Mouse (Mus musculus): Measurements from ENCODE around the gene 1700018G05Rik.
"Not testable (repeated sequence)": the region's sequence is repeated elsewhere in the genome, so short reads cannot be mapped to it uniquely, and the experiment has no call there.

Gene 1700018G05Rik

DNA sequence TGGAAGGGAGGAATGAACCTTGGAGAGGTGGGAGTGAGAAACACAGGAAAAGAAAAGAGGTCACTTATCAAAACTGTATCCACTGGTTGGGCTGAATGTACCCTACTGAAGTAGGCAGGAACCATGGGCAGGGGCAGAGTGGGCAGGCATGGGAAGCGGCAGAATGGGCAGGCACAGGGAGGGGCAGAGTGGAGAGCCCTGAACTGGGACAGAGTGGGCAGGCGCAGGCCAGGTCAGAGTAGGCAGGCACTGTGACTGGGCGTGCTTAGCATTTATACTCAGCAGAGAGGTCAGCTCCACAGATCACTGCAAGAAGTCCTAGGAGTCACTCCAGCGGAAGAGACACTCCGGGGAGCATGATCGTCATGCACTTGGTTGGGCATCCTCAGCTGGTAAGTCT lies at the start of gene 1700018G05Rik:
Gene 1700018G05Rik, plus strand, starts transcription at position 301 of the 400 bp plus-strand sequence.
- not testable (repeated sequence) for DNase-seq (ENCODE audit: low spot score in 2 of 2)

DNA sequence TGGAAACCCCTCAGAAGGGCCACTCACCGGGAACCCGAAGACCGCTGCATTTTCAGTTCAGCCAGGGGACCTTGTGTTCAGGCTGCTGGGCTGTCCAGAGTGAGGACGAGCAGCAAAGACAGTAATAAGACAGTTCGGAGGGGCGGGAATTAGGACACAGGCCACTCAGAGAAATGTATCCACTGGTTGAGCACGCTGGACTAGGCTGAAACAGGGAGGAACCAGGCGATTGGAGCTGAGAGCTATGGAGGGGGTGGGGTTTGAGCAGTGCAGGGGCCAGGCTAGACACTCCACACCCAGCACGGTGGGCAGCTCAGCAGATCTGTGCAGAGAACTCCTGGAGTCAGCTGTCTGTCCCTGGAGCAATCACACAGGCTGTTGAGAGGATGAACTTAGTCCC lies 19.6 kb upstream of the 1700018G05Rik start, which contains the start of the genes Dmrtc1a and 1700011M02Rik:
Gene Dmrtc1a, minus strand, starts transcription at position 101 of the 400 bp plus-strand sequence.
Gene 1700011M02Rik, plus strand, starts transcription at position 319 of the 400 bp plus-strand sequence.
- not testable (repeated sequence) for DNase-seq (ENCODE audit: low spot score in 2 of 2)

DNA sequence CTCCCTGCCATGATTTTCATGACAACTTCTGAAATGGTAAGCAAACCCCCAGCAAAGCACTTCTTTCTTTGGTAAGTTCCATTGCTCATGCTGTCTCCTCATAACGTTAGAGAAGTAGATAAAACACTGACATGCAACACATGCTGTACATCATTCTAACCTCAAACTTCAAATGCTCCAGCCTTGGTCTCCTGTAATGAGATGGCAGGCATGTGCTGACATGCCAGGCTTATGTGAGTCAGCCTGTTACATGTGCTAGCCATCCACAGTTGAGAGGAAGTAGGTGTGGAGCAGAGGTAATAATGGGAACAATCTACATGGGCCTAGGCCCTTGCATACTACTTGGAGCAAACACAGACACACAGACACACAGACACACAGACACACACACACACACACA lies 13.3 kb upstream of the 1700018G05Rik start:
- DNase-seq (ENCODE audit: low spot score in 2 of 2) = not testable (repeated sequence)

DNA sequence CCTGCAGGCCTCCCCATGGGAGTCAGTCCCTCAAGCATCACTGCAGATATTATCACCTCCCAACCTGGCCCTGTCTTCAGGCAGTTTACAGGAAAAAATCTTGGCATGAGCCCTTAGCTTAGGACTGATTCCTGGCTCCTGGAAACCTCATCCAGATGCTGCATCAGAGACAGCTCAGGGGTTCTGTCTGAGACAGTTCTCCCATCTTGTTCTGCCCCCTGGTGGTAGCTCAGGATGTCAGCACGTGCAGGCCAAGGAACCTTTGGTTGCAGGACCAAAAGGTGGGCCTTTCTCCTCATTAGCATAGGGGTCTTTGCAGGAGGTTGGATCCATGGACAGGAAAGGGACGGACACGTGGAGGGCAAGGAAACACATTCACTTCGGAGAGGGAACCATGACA lies 1.5 kb upstream of the 1700018G05Rik start:
- DNase-seq (ENCODE audit: low spot score in 2 of 2) = not testable (repeated sequence)

DNA sequence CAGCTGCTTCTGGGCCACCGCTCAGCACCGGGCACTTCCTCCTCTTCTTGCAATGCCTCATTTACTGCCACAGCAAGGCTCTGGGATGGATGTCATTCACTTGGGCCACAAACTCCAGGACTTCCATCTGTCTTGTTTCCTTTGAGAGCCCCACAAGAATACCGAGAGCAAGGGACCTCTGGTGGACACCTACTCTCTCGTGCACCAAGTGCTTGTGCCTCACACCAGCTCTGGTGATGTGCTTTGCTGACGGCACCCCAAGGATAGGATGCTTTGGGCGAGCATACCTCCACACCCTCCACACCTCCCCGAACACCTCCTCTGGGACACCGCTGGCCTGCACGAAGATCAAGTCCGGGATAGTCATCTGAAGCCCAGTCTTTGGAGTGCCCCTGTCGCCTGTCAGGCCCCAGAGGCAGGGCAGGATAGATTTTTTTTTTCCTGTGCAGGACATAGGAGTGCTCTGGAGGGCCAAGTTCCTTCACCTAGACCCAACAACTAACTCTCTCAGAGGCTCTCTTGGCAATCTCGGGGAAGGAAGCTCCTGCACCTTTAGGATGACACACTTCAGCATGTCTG lies 4.9 kb downstream of the 1700018G05Rik start:
- no peak for DNase-seq (ENCODE audit: low spot score in 2 of 2)

DNA sequence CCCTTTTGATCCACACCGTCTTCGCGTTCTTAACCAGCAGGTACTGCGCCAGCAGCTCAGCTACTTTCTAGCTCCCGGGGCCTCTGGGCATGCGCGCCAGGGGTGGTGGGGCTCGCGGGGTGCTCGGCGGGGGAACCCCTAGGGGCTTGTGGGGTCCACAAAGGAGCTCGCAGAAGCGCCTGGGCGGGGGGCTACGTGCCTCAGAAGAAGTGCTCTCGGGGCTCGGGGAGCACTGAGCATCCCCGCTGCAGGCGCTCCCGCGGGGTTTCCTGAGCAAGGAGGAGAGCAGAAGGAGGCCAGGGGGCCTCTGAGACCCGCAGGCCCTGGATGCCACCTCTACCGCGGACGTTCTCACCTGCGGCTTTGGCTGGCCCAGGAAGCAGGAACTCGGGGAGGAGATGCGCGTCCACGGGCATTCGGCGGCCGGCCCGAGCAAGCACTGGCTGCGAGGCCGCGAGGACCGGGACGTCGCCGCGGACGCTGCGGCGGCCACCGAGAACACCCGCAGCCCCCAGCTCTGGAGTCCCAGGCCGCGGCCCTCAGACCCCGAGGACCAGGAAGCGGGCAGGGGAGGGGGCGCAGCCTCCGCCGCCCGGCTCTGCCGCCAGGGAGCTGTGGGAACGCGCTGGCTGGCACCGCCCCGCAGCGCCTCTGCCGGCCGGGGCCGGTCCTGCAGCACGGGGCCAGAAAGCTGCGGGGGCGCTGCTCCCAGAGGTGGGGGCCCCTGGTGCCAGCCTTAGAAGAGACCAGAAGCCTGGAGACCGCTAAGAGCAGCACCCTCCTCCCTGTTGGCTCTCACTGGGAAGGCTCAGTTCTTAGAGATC lies 5.6 kb downstream of the 1700018G05Rik start:
- no peak for DNase-seq (ENCODE audit: low spot score in 2 of 2)

DNA sequence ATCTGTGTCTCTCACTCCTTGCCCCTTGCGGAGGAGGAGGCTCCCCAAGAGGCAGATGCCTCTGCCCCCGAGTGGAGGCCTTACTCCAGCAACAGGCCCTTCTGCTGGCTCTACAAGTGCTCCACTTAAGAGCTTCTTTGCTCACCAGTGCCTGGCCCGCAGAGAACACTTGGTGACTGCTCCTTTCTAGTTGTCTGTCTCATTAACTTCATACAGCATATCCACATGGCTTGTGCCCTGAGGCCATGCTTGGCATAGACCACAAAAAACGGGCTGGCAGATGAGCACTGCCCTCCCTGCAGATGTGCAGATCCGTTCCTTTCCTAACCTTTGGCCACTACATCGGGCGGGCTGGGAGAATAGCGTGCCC lies 6.2 kb downstream of the 1700018G05Rik start:
- DNase-seq (ENCODE audit: low spot score in 2 of 2) = no peak

DNA sequence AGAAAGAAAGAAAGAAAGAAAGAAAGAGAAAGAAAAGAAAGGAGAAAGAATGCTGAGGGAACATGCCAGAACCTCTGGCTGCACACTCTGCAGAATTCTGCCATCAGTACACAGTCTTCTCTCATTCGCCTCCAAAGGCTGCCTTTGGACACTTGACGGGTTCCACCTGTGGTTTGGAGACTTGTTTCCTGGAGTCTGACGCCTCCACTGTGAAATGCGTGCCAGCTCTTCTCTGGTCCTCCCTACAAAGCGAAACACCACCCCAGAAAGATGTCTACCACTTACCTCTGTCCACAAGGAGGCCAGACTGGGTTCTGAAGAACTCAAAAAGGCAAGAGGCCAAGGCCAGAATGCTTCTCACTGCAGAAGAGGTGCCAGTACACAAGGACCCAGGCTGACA lies 8.6 kb downstream of the 1700018G05Rik start:
- no peak for DNase-seq (ENCODE audit: low spot score in 2 of 2)

DNA sequence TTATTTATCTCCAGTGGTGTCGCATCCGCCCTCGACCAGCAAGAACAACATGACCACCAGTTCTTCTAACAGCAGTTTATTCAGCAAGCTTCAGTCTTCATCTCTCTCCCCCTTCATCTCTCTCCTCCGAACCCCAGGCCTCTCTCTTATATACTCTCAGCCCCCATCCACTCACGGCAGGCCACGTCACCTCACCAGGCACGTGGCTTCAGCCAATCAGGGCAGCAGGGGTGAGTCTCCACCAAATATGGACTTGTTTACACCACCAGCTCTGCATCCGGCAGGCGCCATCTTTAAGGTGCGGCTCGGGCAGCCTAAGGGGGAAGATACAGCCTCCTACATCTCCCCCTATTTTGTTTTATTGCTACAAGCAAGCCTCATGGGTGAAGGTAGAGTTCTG lies 22.0 kb downstream of the 1700018G05Rik start:
- DNase-seq (ENCODE audit: low spot score in 2 of 2) = not testable (repeated sequence)

DNA sequence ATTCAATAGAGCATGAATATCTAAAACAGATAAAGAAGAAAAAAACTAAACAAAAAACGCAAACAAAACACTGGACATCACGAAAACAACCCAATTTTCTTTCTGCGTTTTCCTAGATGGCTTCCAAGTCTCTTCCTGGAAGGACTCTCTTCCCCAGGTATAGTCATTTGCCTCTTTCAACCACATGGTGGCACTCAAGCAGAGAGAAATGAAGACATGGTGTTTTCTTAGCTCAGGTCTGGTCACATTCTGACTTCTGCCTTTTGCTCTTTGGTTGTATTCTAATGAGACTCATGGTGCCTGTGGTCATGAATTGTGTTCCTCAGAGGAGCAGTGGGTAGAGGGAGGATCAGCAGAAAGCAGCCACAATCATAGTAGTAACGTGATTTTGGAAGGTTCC lies 30.7 kb downstream of the 1700018G05Rik start:
- DNase-seq (ENCODE audit: low spot score in 2 of 2) = no peak

DNA sequence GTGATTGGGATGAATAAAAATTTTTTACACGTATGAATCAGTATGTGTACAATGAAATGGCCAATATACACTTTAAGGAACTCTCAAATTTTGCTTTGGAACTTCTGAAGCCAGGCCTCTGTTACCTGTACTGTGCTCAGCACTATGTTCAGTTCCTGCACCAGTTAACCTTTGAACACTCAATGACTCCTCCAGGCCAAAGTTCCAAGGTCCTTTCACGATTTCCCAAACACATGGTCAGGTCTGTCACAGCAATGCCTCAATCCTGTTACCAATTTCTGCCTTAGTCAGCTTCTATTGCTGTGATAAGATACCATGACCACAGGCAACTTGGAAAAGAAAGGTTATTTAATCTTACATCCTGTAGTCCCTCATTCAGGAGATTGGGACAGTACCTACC lies 32.4 kb downstream of the 1700018G05Rik start:
- DNase-seq (ENCODE audit: low spot score in 2 of 2) = no peak

All from spleen, postnatal 14 days (tissue).